Mouse (Mus musculus) R1 (cell line): ENCODE data around the gene Nrn1.

Experiments
- DNase-seq: peaks from one replicate; pipeline ENCODE4 v3.0.0-alpha.2; 2018; ENCODE audit warnings: low read depth, low spot score

Gene Nrn1

DNA sequence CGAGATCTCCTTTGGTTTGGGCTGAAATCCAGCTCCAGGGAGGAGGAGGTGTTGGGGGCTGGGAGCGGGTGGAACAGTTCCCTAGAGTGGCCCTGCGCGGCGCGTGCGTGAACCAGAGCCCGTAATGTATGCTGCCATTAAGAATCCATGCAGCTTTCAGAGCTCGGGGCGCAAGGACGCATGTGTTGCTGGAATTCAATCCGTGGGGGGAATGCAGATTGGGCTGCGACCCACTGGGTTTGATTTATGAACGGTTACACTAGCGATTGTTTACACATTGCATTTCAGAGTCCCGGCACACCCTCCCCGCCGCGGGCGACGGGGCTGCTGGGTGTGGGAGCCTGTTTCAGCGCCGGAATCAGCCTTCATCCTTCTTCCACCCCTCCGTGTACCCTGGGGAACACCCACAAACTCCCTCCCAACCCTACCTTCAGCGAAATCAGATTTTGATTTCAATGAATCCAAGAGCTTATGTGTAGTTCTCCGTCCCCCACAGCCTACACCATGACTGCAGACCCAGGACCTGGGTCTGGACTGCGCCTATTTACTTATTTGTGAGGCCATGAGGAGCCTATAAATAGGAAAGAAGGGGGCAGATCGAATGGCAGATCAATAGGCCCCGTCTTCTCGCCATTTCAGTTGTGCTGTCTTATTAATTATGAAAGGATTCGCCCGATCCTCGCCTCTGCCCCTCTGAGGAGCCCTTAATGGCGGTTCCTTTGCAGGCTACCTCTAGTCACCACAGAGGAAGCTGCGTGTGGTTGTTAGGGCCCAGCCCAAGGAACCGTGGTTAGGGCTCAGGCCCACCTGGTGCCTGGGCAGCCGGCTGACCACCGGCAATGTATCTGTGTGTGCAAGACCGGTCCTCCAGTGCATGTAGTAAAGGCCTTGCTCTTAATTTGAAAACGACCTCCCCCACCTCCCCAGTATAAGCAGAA, 10.1 kb downstream of the Nrn1 start:
- DNase-seq = no peak

DNA sequence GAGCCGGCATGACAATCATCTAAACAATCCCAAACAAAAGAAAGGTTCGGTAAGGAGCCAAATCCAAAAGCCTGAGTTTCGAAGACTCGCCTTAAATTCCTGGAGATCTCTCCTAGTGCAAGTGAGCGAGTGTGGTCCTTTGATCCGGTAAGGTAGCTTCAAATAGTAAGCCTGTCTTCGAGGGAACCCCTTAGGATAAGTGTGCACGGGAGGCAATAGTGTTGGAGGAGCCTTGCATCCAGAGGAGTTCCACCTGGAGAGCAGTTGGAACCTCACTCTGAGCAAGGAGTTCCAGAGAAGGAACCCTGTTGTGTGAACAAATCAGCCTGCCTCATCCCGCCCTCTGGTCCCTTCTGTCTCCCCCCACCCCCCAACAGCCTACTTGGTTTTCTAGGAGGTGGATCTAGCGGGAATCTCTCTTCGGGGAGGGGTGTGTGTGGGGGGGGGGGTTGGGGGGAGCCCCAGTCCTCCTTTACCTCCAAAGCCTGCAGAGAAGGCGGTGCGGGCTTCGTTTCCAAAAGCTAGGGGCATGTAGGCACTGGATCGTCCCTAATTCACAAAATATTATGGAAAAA, 11.1 kb downstream of the Nrn1 start:
- DNase-seq = no peak

DNA sequence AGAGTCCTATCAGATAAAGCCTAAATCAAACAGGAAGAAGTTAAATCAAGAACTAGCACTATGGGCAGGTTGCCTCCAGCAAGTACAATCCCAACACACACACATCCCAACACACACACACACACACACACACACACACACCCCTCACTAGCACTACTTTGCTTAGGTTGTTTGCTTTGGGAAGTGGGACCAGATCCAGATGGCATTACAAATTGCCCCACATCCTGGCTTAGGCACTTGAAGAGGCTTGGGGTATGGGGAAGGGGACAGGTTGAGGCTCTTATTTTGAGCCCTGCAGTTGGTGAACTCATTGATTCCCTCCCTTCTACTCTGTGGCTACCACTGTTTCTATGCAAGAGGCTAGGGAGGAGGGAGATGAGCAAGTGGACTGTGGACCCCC, 12.6 kb downstream of the Nrn1 start:
- DNase-seq = no peak

DNA sequence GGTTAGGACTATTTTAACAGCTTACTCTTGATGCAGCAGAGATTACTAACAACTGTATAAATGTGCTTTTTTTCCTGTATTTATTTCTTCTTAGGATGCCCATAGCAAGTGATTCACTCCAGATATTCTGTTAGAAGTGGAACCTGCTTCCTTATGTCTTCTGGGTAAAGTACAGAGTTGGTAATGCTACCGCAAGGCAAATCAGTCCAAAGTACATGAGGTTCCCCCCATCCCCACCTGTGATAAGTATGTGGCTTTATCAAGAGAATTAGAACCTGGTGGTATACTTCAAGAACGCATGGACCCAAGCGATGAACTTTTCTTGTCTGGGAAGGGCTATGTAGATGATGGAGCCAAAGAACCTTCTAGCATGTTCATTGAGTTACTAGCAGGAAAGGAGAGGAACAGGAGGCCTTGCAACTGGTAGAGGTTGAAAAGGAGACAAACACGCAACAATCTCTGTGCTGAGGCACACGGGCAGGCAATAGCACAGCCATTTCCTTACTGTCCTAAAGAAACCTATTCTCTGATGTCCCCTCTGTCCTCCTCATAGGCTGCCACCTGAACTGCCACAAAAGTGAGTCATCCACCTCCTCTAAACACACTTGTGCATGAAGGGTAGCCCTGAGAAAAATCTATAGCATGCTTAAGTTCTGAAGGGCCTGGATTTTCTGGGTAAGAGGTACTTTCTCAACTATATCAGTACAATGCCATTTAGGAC, 14.5 kb downstream of the Nrn1 start:
- no peak for DNase-seq

DNA sequence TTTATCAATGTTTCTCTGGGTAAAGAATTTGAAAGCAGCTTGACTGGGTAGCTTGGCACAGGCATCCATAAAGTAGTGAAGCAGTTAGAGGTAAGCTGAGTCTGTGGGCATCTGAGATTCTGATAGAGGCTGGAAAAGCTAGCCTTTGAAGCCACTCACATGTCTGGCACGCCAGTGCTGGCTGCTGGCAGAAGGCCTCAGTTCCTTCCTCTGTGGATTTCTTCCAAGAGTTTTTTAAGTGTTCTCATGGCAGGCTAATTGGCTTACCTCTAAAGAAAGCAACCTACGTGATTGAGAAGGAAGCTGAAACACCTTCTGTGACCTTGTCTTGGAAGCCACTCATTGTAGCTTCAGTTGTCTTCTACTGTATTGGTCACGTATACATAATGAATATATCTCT, 17.6 kb downstream of the Nrn1 start:
- no peak for DNase-seq

DNA sequence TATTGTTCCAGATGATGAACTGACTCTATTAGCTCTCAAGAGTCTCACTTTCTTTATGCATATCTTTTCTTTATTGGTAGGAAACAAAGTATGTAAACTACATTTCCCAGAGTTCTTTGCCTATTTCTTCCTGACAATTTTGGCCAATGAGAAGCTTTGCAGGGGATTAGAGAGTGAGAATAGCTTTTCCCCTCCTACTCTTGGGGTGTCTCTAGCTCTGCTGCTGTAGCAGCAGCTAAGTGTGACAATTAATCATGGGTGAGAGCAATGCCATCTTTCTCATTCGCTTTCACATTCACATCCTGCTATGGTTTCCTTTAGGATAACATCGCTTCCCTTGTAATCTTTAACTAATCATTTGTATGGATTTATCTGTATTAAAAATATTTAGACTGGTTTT, 18.2 kb downstream of the Nrn1 start:
- no peak for DNase-seq

DNA sequence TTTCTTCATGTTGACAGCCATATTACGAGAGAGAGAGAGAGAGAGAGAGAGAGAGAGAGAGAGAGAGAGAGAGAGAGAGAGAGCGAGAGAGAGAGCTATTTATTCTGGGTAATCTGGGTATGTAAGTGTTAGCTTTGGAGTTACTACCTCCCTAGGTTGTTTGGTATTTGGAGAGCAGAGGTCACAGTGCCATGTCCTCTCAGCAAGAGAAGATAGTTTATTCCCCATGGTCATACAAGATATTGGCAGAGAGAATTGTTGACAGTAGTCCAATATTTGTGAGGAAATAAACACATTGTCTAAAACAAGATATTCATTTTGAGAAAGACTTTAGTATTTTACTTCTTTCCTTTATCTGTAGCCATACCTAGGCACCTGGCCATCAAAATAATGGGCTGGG, 20.8 kb downstream of the Nrn1 start:
- no peak for DNase-seq

DNA sequence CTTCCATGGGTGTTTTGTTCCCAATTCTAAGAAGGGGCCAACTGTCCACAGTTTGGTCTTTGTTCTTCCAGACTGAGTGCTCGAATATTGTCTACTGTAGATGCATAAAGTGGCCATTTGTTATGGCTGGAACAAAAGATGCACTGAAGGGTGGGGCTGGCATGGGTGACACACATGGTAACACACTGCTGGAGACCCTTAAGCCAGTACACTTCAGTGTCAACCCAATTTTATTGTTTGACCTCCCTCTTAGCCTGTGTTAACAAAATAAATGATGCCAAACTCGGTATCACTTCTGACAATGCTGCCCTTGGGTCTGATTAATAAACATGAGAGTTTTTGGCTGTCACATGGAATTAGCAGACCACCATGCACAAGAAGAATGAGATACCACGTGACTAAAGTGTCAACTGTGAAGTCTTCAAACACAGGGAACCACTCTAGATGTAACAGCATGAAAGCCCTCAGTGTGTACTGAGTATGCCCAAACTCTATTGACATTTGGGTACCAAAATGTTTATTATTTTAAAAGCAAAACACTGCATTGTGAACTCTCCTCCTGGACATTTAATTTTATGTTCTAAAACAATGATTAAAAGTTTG, 27.7 kb downstream of the Nrn1 start:
- no peak for DNase-seq

DNA sequence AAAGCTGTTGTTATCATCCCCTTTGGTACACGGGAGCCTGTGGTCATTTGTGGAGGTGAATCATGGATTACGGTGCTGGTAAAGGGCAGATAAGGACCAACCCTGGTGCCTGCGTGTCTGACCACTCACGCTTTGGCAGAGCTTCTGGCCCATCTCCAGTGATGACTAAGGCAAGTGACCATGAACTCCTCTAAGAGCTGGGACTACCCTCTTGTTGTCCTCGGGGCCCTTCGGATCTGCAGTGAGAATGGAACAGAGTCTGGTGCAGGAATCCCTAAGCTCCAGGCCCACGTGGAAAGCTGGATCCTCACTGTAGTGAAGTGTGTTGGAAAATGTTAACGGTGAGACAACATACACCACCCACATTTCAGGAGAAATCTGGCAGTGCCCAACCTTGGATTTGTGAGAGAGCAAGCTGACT, 38.6 kb downstream of the Nrn1 start:
- DNase-seq = no peak

DNA sequence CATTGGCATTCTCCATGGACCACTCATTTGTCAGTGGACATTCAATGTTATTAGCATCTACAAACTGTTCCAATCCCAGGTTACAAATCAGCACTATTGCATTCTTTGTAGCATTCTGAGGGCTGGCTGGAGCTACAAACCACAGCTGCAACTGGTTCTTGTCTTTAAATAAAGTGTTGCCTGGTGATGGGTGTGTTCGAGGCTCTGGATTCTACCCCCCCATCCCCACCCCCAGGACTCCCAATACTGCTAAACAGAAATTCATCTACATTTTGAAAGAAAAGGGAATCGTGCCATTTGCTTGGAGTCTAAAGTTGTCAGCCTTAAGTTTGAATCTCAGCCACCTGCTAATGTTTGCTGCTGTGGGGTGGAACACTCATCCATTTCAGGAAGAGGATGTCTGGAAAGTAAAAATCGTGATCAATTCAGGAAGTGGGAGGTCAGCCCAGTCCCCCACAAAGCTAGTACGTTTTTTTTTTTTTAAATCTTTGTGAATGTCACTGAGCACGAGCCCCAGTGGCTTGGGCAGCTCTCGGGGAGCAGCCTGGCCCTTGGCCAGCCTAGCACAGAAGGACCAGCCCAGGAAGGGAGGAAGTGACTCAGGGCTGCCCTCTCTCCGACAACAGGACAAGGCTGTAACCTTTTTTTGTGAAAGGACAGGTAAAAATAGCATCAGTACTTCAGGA, 39.3 kb downstream of the Nrn1 start:
- no peak for DNase-seq

DNA sequence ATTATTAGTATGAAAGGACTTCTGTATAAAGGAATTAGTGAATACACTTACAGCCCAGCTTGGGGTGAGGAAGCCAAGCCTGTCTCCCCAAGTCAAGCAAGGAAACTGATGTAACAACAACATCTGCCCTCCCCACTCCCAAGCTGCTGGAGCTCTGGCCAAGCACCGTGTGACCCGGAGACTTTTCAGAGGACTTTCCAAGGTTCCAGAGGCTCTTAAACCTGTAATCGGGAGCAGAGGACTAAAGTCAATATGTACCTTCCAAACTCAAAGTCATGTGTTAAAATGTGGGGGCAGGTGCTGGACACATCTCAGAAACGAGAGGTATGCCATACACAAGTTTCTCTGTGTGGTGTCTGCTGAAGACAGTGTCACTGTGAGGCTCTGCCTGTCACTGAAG, 51.4 kb downstream of the Nrn1 start:
- no peak for DNase-seq

DNA sequence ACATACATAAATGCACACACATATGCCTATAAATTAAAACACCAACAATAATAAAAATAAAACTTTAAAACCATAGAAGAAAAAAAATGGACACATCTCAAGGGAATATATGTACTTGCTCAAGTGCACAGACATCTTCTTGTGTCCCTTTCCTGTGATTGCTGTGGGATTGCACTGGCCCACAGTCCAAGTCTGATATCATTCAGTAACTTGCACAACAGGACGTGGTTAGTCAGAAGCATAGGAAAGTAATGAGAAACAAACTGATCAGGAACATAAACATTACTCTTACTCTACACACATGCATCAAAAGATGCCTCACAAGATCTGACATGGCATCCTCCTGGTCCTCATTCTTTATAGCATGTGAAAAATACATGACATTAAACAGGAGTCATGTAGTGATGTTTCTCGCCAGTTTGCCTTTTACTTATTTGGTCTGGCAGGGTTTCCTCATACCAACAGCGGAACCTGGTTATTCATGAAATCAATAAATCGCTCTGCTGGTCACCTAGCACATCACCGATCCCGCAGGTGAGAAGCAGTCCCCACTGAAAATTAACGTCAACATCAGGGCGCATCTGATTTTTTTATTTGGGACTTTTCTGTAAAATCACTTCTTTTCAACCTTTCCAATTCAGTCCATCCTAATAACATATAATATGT, 54.1 kb downstream of the Nrn1 start:
- DNase-seq = no peak

DNA sequence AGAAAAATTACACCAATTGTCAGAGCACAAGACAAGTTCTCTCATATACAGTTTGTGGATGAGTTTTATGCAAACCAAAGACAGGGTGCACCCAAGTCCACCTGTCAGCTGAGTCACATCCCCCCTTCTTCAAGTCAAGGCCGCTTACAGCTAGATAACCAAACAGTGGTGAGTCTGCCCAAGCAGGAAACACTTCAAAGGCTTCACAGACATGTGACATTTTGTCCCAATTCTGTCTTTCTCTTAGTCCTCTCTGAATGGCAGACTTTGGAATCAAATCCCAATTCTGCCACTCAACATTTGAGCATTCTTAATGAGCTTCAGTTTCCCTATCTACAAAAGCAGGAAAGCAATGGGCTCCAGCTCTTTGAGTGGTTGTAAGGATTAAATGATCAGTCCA, 55.6 kb downstream of the Nrn1 start:
- no peak for DNase-seq
